Mouse (Mus musculus) CD4-positive, CD25-positive, alpha-beta regulatory T cell, adult 2 months (primary cell): ENCODE results near the gene Arpin.

Experiments used
- DNase-seq: peaks from one replicate; pipeline ENCODE4 v3.0.0-alpha.2; 2012; ENCODE audit warnings: low read depth, low spot score

The Arpin gene

GRCm38 (mm10) chr7:79892576-79893428 lies 42.4 kb downstream of the Arpin start:
- DNase-seq = no peak

GRCm38 (mm10) chr7:79890436-79891221 lies 44.5 kb downstream of the Arpin start:
- DNase-seq = no peak

GRCm38 (mm10) chr7:79888603-79889002 lies 46.6 kb downstream of the Arpin start:
- no peak for DNase-seq

GRCm38 (mm10) chr7:79883613-79884334 lies 51.4 kb downstream of the Arpin start:
- DNase-seq = no peak

DNA sequence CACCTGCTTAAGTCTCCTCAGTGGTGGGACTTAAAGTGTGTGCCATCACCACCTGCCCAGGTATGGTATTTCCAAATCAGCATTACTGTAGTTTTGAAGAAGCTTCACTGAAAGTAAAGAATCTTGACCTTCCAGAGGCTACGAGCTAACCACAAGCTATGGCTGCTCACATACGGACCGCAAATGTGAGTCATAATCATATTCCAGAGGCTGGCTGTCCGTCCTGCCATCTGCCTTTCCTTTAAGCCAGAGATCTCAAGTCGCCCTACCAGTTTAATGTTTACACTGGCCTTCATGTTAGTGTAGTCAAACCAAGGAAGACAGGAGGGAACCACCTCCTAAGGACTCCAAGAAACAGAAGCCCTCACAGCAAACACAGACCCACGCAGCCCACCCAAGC lies 53.3 kb downstream of the Arpin start:
- DNase-seq = no peak

DNA sequence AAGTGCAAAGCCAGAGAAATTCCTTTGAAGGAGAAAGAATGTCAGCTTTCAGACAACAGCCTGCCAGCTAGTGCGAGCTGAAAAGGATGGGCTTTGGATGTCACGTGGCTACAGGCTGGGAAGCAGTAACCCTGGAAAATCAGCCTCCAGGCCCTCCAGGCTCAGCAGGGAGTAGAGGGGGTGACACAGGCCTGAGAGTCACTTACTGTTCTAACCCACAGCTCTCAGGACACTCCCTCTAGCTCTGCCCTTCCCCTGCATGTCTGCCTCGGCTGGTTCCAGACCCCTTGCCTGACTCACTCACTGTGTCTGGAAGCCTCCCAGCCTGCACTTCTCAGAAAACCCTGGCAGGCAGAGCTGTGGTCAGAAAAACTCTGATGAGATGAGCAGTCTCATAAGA lies 54.2 kb downstream of the Arpin start:
- no peak for DNase-seq

GRCm38 (mm10) chr7:79880033-79880432 lies 55.1 kb downstream of the Arpin start:
- no peak for DNase-seq

GRCm38 (mm10) chr7:79878455-79879025 lies 56.6 kb downstream of the Arpin start:
- no peak for DNase-seq
